Mouse (Mus musculus): Measurements from ENCODE around the gene Vwa3a. TPM values are rescaled to one million over a fixed set of nuclear protein-coding genes. Genes with fewer than 3 reads are reported as not detected.

The Vwa3a gene
- polyA plus RNA-seq, 1 experiment = 10.3 TPM

DNA sequence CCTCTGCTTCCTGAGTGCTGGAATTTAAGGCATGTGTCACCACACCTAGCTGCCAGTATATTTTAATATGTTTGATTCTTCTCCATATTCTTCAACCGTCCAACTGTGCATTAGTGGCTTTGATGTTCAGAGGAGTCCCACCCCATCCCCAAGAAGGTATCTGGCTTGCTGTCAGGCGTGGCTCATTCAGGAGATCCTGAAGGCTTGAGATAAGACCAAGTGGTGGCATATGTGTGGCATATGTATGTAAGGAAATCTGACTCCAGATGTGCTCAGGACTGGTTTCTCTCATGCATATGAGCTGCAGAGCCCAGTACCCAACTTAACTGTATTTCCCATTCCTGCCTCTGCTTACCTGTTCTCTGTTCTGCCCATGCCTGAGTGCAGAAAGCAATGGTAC, 38.9 kb downstream of the Vwa3a start:
- no peaks in the 10 kb centered on the region for H3K4me1 ChIP-seq (ENCODE audit: control insufficient read depth, insufficient read depth, low read length)
- TF ChIP-seq CTCF (IDR thresholded peaks at IDR 0.05; ENCODE audit: extremely low read depth, insufficient read depth, low read length) = no peak
- TF ChIP-seq POLR2A (IDR thresholded peaks at IDR 0.05; ENCODE audit: extremely low read depth, insufficient read depth, low read length) = no peak
- no peak overlapping the region for H3K27ac ChIP-seq (ENCODE audit: insufficient read depth, low read length)
- H3K4me3 ChIP-seq (ENCODE audit: insufficient read depth, low read length) = no peak overlapping the region

DNA sequence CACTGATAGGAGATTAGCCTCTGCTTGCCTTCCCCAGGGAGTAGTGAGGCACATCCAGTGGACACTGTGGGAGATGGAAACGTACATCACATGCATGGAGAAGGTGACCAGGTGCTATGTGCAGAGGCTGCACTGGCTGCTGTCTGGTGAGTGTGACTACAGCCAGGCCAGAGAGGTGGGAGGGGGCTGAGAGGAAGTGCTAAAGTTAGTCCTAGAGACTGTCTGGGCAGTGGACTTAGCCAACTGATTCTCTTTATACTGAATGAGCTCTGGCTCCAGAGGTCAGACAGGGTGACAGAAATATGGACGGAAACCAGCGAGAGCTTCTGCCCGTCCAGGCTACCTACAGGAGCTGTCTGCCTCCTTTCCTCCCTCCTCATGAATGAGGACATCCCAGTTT, 56.4 kb downstream of the Vwa3a start:
- H3K4me3 ChIP-seq (ENCODE audit: insufficient read depth, low read length) = no peak overlapping the region
- no peak overlapping the region for H3K27ac ChIP-seq (ENCODE audit: insufficient read depth, low read length)
- TF ChIP-seq CTCF (IDR thresholded peaks at IDR 0.05; ENCODE audit: extremely low read depth, insufficient read depth, low read length) (no peak), POLR2A (IDR thresholded peaks at IDR 0.05; ENCODE audit: extremely low read depth, insufficient read depth, low read length) (no peak)
- no peaks in the 10 kb centered on the region for H3K4me1 ChIP-seq (ENCODE audit: control insufficient read depth, insufficient read depth, low read length)

DNA sequence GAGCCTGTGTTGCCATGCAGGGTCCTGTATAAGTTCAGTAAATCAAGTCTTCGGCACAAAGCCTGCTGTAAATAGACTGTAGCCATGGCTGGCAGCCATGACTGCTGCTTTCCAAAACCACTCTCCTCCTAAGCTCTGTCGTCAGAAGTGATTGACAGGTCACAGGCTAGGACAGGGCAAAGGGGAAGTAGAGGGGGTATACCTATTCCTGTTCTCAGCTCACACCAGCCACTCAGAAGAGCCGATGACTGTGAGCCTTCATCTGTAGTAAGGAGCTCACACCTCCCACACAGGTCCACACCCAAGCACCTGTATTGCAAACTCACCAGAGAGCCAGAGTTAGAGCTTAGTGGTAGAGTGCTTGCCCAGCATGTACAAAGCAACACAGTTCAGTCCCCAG, 57.3 kb downstream of the Vwa3a start:
- Histone ChIP-seq H3K4me1 (ENCODE audit: control insufficient read depth, insufficient read depth, low read length) (no peaks in the 10 kb centered on the region), H3K27ac (ENCODE audit: insufficient read depth, low read length) (no peak overlapping the region), H3K4me3 (ENCODE audit: insufficient read depth, low read length) (no peak overlapping the region)
- no peak for TF ChIP-seq CTCF (IDR thresholded peaks at IDR 0.05; ENCODE audit: extremely low read depth, insufficient read depth, low read length)

DNA sequence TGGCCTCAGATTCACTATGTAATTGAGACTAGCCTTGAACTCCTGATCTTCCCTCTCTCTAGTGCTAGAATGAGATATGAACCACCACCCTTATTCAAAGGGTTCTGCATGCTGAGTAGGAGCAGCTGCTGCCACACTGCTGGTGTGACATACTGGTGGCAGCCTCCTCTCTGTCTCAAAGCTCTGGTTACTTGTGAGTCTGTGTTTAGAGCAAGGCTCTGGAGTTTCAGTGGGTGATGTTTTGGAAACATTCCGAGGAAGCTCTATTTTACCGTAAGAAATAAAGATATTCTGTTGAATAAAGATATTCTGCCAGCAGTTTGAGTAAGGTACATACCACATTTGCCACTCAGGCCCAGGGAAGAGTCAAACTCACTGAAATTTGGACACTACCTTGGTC, 64.2 kb downstream of the Vwa3a start:
- Histone ChIP-seq H3K27ac (ENCODE audit: insufficient read depth, low read length) (no peak overlapping the region), H3K4me1 (ENCODE audit: control insufficient read depth, insufficient read depth, low read length) (no peaks in the 10 kb centered on the region), H3K4me3 (ENCODE audit: insufficient read depth, low read length) (no peak overlapping the region)
- TF ChIP-seq CTCF (IDR thresholded peaks at IDR 0.05; ENCODE audit: extremely low read depth, insufficient read depth, low read length) = no peak
- no peak for TF ChIP-seq POLR2A (IDR thresholded peaks at IDR 0.05; ENCODE audit: extremely low read depth, insufficient read depth, low read length)

DNA sequence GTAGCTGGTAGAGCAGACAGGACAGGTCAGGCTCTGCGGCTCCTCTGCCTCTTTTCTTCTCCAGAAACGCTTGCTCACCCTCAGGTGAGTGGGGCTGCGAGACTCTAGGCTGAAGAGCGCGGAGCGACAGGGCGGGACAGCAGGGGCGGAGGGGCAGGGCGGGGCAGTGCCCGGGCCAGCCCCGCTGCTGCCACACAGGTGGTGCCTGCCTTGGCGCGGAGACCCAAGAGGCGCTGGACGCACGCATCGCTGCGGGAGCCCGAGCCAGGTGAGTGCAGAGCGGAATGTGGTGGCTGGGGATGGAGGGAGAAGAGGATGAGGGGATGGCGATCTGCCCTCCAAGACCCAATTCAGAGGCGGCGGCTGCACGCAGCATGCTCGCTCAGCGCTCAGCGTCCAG, 70.6 kb downstream of the Vwa3a start:
- Histone ChIP-seq H3K27ac (ENCODE audit: insufficient read depth, low read length) (no peak overlapping the region), H3K4me3 (ENCODE audit: insufficient read depth, low read length) (no peak overlapping the region), H3K4me1 (ENCODE audit: control insufficient read depth, insufficient read depth, low read length) (no peaks in the 10 kb centered on the region)
- TF ChIP-seq POLR2A (IDR thresholded peaks at IDR 0.05; ENCODE audit: extremely low read depth, insufficient read depth, low read length) = no peak
- TF ChIP-seq CTCF (IDR thresholded peaks at IDR 0.05; ENCODE audit: extremely low read depth, insufficient read depth, low read length) = no peak

DNA sequence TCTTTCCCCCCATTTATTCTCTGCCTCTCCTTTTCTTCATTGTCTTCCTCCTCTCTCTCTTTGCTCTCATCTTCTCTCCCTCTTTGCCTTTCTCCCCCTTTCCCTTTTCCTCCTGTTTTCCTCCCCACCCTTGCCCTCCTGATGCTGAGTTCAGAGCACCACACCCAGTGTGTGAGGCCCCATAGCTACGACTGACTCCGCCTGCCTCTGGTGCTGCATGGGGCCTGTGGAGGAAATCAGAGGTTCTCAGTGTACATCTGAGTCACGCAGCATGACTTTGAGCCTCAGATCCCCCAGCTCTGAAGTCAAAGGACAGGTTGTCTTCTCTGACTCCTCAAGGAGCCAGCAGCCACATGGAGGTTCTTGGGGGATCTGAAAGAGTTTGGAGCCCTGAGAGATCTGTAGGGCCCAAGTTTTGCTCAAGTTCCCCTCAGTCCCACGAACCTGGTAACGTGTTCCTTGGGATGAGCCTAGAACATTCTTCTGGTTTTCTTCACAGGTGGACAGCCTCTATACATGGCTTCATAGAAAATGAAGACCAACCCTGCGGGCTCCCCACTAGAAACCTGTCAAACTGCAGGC, 72.8 kb downstream of the Vwa3a start, which contains the start of gene Gm5737:
Gene Gm5737 (plus strand): TSS at position 532 of the 582 bp plus-strand sequence.
- TF ChIP-seq CTCF (IDR thresholded peaks at IDR 0.05; ENCODE audit: extremely low read depth, insufficient read depth, low read length) = no peak
- TF ChIP-seq POLR2A (IDR thresholded peaks at IDR 0.05; ENCODE audit: extremely low read depth, insufficient read depth, low read length) = no peak
- no peak within 1 kb of the TSS for H3K27ac ChIP-seq (ENCODE audit: insufficient read depth, low read length)
- no peak within 1 kb of the TSS for H3K4me3 ChIP-seq (ENCODE audit: insufficient read depth, low read length)
- no peaks in the 10 kb centered on the region for H3K4me1 ChIP-seq (ENCODE audit: control insufficient read depth, insufficient read depth, low read length)

DNA sequence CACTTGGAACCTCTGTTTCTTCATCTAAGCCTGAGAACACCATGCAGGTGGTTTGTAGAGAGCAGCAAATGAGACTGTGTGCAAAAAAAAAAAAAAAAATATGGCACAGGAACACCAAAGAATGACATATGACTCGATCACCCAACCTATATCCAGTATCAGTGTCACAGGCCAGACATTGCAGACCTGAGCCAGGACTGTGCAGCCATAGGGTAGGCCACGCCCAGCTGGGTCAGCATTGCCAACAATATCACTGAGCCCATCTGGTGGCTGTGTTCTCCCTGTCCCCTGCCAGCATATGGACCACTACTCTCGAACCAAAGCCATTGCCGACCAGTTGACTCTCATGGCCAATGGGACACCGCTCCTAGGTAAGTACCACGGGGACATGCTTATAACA, 78.4 kb downstream of the Vwa3a start:
- no peak for TF ChIP-seq CTCF (IDR thresholded peaks at IDR 0.05; ENCODE audit: extremely low read depth, insufficient read depth, low read length)
- no peak for TF ChIP-seq POLR2A (IDR thresholded peaks at IDR 0.05; ENCODE audit: extremely low read depth, insufficient read depth, low read length)
- Histone ChIP-seq H3K27ac (ENCODE audit: insufficient read depth, low read length) (no peak overlapping the region), H3K4me1 (ENCODE audit: control insufficient read depth, insufficient read depth, low read length) (no peaks in the 10 kb centered on the region), H3K4me3 (ENCODE audit: insufficient read depth, low read length) (no peak overlapping the region)

DNA sequence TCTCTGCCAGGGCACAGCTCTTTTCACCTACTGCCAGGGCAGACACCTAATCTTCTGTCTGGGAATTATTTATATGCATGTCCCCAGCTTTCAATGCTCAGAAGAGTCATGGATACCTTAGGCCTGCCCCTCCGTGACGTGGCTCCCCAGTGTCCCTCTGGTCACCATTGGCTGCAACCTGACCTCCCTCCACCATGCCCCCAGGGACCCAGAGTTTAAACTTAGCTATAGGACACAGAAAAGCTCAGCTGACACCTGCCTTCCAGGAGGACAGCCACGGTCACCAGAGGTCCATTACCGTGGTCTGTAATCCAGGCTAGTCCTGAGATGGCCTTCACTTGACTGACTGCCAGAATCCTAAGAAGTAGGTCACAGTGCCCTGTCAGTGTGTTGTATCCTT, 80.3 kb downstream of the Vwa3a start:
- no peaks in the 10 kb centered on the region for H3K4me1 ChIP-seq (ENCODE audit: control insufficient read depth, insufficient read depth, low read length)
- TF ChIP-seq POLR2A (IDR thresholded peaks at IDR 0.05; ENCODE audit: extremely low read depth, insufficient read depth, low read length) = no peak
- TF ChIP-seq CTCF (IDR thresholded peaks at IDR 0.05; ENCODE audit: extremely low read depth, insufficient read depth, low read length) = no peak
- no peak overlapping the region for H3K4me3 ChIP-seq (ENCODE audit: insufficient read depth, low read length)
- H3K27ac ChIP-seq (ENCODE audit: insufficient read depth, low read length) = no peak overlapping the region

DNA sequence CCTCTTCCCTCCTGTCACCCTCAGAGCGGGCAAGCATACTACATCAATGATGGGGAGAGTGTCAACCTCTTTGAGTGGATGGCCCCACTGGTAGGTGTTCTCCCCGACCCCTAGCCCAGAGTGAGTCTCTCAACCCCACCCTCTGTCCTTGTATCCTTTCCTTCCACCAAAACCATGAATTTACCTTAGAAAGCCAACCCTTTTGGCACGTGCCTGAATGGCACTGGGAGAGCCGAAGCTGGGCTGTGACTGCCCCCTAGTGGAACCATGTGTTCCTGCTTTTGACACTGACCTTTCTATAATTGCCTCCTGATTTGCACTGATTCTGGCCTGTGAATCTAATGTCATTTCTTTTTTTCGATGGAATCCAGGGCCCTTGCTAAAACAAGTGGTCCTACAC, 84.1 kb downstream of the Vwa3a start:
- TF ChIP-seq CTCF (IDR thresholded peaks at IDR 0.05; ENCODE audit: extremely low read depth, insufficient read depth, low read length) (peak; percentile 85), POLR2A (IDR thresholded peaks at IDR 0.05; ENCODE audit: extremely low read depth, insufficient read depth, low read length) (no peak)
- peaks cover 4% of the 10 kb centered on the region for H3K4me1 ChIP-seq (ENCODE audit: control insufficient read depth, insufficient read depth, low read length)
- H3K4me3 ChIP-seq (ENCODE audit: insufficient read depth, low read length) = no peak overlapping the region
- H3K27ac ChIP-seq (ENCODE audit: insufficient read depth, low read length) = no peak overlapping the region

DNA sequence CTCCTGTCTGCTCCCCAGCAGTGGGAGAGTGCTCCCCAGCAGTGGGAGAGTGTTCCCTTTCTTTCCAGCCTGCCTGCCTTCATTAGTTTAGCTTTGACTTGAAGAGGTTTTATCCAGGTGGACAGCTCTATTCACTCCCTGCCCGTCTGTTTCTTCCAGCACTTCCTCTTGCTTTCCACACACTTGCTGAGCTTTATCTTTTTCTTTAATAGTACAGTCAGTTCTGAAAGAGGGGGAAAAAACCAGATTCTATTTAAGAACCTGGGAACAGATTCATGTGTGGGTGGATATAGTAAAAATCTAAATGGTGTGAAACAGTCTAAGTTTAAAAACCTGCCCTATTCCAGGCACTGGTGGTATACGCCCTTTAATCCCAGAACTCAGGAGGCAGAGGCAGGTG, 86.0 kb downstream of the Vwa3a start:
- Histone ChIP-seq H3K27ac (ENCODE audit: insufficient read depth, low read length) (peak overlapping the region; percentile 28; the same call in 1 of the 2 replicates), H3K4me1 (ENCODE audit: control insufficient read depth, insufficient read depth, low read length) (peaks cover 4% of the 10 kb centered on the region), H3K4me3 (ENCODE audit: insufficient read depth, low read length) (no peak overlapping the region)
- TF ChIP-seq CTCF (IDR thresholded peaks at IDR 0.05; ENCODE audit: extremely low read depth, insufficient read depth, low read length) (no peak), POLR2A (IDR thresholded peaks at IDR 0.05; ENCODE audit: extremely low read depth, insufficient read depth, low read length) (no peak)

Data from cortical plate, adult 2 months (tissue).